Mouse (Mus musculus): ENCODE data around the gene 2010111I01Rik.

The 2010111I01Rik gene

GRCm38 (mm10) chr13:63023243-63024217 lies 58.8 kb downstream of the 2010111I01Rik start:
- ATAC-seq (ENCODE audit: low TSS enrichment) = peak; percentile 67

GRCm38 (mm10) chr13:63030023-63030422 lies 65.3 kb downstream of the 2010111I01Rik start:
- no peak for ATAC-seq (ENCODE audit: low TSS enrichment)

- ATAC-seq (ENCODE audit: low TSS enrichment) = no peak
Observed at GRCm38 (mm10) chr13:63031244-63031643, 66.6 kb downstream of the 2010111I01Rik start.

GRCm38 (mm10) chr13:63032304-63032830 lies 67.7 kb downstream of the 2010111I01Rik start:
- ATAC-seq (ENCODE audit: low TSS enrichment) = no peak

- no peak for ATAC-seq (ENCODE audit: low TSS enrichment)
Observed at GRCm38 (mm10) chr13:63032958-63033357, 68.3 kb downstream of the 2010111I01Rik start.

GRCm38 (mm10) chr13:63033364-63033763 lies 68.7 kb downstream of the 2010111I01Rik start:
- no peak for ATAC-seq (ENCODE audit: low TSS enrichment)

- ATAC-seq (ENCODE audit: low TSS enrichment) = no peak
Observed at GRCm38 (mm10) chr13:63034666-63035065, 70.0 kb downstream of the 2010111I01Rik start.

- peak; percentile 67 for ATAC-seq (ENCODE audit: low TSS enrichment)
Observed at GRCm38 (mm10) chr13:63037906-63038305, 73.2 kb downstream of the 2010111I01Rik start.

- ATAC-seq (ENCODE audit: low TSS enrichment) = no peak
Observed at GRCm38 (mm10) chr13:63038415-63038814, 73.7 kb downstream of the 2010111I01Rik start.

GRCm38 (mm10) chr13:63038871-63039270 lies 74.2 kb downstream of the 2010111I01Rik start:
- ATAC-seq (ENCODE audit: low TSS enrichment) = no peak

- no peak for ATAC-seq (ENCODE audit: low TSS enrichment)
Observed at GRCm38 (mm10) chr13:63039326-63039725, 74.6 kb downstream of the 2010111I01Rik start.

GRCm38 (mm10) chr13:63039848-63040247 lies 75.2 kb downstream of the 2010111I01Rik start:
- no peak for ATAC-seq (ENCODE audit: low TSS enrichment)

- no peak for ATAC-seq (ENCODE audit: low TSS enrichment)
Observed at GRCm38 (mm10) chr13:63045504-63046205, 81.0 kb downstream of the 2010111I01Rik start.

- ATAC-seq (ENCODE audit: low TSS enrichment) = peak; percentile 91
Observed at GRCm38 (mm10) chr13:63046206-63047020, 81.7 kb downstream of the 2010111I01Rik start.

GRCm38 (mm10) chr13:63063706-63064105 lies 99.0 kb downstream of the 2010111I01Rik start:
- no peak for ATAC-seq (ENCODE audit: low TSS enrichment)

GRCm38 (mm10) chr13:63066607-63067006 lies 101.9 kb downstream of the 2010111I01Rik start:
- ATAC-seq (ENCODE audit: low TSS enrichment) = no peak

GRCm38 (mm10) chr13:63068371-63069136 lies 103.9 kb downstream of the 2010111I01Rik start:
- no peak for ATAC-seq (ENCODE audit: low TSS enrichment)

- ATAC-seq (ENCODE audit: low TSS enrichment) = no peak
Observed at GRCm38 (mm10) chr13:63071874-63072273, 107.2 kb downstream of the 2010111I01Rik start.

GRCm38 (mm10) chr13:63072376-63072775 lies 107.7 kb downstream of the 2010111I01Rik start:
- ATAC-seq (ENCODE audit: low TSS enrichment) = no peak

GRCm38 (mm10) chr13:63073911-63074675 lies 109.4 kb downstream of the 2010111I01Rik start:
- ATAC-seq (ENCODE audit: low TSS enrichment) = peak; percentile 72
